Mouse (Mus musculus) layer of hippocampus, adult 2 months (tissue): ENCODE results near the gene 4933427D14Rik. TPM values are rescaled to one million over a fixed set of nuclear protein-coding genes. Genes with fewer than 3 reads are reported as not detected.

Experiments
- DNase-seq, 2 experiments: peaks; one replicate each; pipeline ENCODE4 v3.0.0; 2022; ENCODE audit warnings: low spot score in 2 of 2
- H3K27ac ChIP-seq: fragments of 200-600 bp; 2 replicates; pipeline ENCODE4 v1.8.1; 2022
- H3K4me3 ChIP-seq: fragments of 200-600 bp; 2 replicates; pipeline ENCODE4 v1.8.1; 2022; ENCODE audit warnings: mild to moderate bottlenecking
- CTCF ChIP-seq: fragments of 200-600 bp; conservative IDR thresholded peaks from 2 replicates; pipeline ENCODE4 v1.8.1; 2022; ENCODE audit warnings: antibody characterized with exemption, mild to moderate bottlenecking, moderate library complexity
- total RNA-seq, 2 experiments: library from RNA; stranded (reverse); gene quantifications; 2 replicates each; pipeline ENCODE4 v1.2.3; 2021

4933427D14Rik gene
- total RNA-seq, 2 experiments from 2014 or later: 28.9 to 31.1 TPM

- H3K4me3 ChIP-seq: no peak overlapping the region
- 0 out of 2 replicates have a peak overlapping the region, but pooled peaks have one; percentile 7 for H3K27ac ChIP-seq
- TF ChIP-seq CTCF: no peak
- no peak for DNase-seq
Observed at GRCm38 (mm10) chr11:72131697-72132096, 75.6 kb downstream of the 4933427D14Rik start.

DNA sequence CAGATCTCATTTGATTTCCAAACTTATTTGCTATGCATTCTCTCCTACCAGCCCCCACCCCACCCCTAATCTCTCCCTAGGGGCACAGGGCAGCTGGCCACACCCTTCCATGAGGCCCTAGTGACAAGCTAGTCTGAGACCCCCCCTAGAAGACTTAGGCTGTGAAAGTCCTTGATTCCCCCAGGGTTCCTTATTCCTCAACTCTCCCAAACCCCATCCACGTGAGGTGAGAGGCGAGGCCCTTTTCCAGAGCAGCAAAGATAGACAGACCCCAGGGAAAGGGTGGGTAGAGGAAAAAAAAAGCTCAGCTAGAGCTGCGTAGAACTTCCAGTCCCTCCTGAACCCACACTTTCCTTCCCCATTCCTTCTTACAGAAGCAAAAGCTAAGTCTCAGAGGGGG, 76.4 kb downstream of the 4933427D14Rik start:
- no peak for TF ChIP-seq CTCF
- no peak for DNase-seq
- no peak overlapping the region for H3K27ac ChIP-seq
- no peak overlapping the region for H3K4me3 ChIP-seq

- Histone ChIP-seq H3K27ac (peak overlapping the region; percentile 33; the same call in 1 of the 2 replicates), H3K4me3 (no peak overlapping the region; the same call in 1 of the 2 replicates)
- no peak for TF ChIP-seq CTCF
- DNase-seq: no peak
Observed at GRCm38 (mm10) chr11:72130472-72130871, 76.8 kb downstream of the 4933427D14Rik start.

- DNase-seq: no peak
- H3K4me3 ChIP-seq: no peak overlapping the region; the same call in 1 of the 2 replicates
- H3K27ac ChIP-seq: peak overlapping the region; percentile 33
- no peak for TF ChIP-seq CTCF
Observed at GRCm38 (mm10) chr11:72130021-72130420, 77.2 kb downstream of the 4933427D14Rik start.

- no peak for DNase-seq
- Histone ChIP-seq H3K4me3 (no peak overlapping the region), H3K27ac (peak overlapping the region; percentile 33; the same call in 1 of the 2 replicates)
- no peak for TF ChIP-seq CTCF
Observed at GRCm38 (mm10) chr11:72129032-72129894, 78.0 kb downstream of the 4933427D14Rik start.

GRCm38 (mm10) chr11:72127450-72128189, 79.6 kb downstream of the 4933427D14Rik start:
- no peak overlapping the region for H3K27ac ChIP-seq
- no peak for DNase-seq
- no peak for TF ChIP-seq CTCF

DNA sequence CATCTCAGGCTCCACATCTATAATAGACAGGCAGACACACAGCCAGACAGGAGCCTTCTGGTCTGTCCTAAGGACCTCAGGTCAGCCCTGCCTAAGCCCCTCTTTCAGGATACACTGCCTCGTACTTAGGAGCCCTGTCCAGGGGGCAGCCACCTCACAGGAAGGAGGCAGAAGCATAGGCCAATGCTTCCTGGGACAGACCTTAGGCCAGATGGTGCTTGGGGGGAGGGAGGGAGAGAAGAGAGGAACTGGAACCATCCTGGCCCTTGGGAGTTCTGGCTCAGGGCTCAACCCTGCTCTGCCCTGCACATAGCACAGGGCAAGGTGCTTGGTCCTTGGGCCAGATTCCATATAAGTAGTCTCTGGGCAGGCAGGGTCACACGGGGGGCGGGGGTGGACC, 81.5 kb downstream of the 4933427D14Rik start:
- no peak overlapping the region for H3K27ac ChIP-seq
- no peak overlapping the region for H3K4me3 ChIP-seq
- no peak for DNase-seq
- no peak for TF ChIP-seq CTCF

More at GRCm38 (mm10) chr11:72127450-72128189, 79.6 kb downstream of the 4933427D14Rik start:
- H3K4me3 ChIP-seq: no peak overlapping the region

DNA sequence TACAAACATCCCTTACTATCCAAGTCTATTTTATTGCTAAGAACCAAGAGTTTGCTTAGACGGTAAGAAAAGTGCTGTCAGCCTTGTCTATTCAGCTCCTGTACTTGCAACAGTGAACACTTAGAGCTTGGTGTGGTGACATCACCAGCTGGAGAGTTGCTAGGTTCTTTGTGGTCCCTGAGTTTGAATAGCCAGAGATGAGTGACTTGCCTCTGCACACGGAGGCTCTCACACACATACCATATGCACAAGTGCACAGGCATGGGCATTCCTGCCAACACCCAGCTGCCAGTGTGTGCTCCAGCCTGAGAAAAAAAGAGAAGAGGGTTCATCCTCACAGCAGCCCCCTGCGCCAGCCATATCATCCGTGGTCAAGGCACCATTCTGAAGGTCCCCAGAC, 83.7 kb downstream of the 4933427D14Rik start:
- no peak for DNase-seq
- Histone ChIP-seq H3K27ac (no peak overlapping the region), H3K4me3 (no peak overlapping the region)
- TF ChIP-seq CTCF: no peak

GRCm38 (mm10) chr11:72120354-72120753, 86.9 kb downstream of the 4933427D14Rik start:
- no peak for TF ChIP-seq CTCF
- DNase-seq: no peak
- H3K27ac ChIP-seq: no peak overlapping the region
- no peak overlapping the region for H3K4me3 ChIP-seq

DNA sequence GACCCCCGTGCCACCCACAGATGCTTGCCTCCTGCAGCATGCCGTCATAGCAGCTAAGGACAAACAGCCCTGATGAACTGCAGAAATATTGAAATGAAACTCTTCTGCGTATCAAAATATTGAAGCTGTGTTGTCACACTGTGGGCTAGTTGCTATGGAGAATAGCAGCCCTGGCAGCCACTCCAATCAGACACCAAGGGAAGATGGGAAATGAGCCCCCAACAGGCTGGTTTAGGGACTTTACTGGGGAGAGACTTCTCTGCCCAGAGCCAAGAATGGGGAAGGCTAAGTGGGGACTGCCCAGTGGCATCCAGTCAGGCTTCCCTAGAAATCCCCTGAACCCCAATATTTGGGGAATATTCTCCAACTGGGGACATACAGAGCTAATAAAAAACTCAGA, 88.6 kb downstream of the 4933427D14Rik start:
- Histone ChIP-seq H3K4me3 (no peak overlapping the region), H3K27ac (0 out of 2 replicates have a peak overlapping the region, but pooled peaks have one; percentile 36)
- TF ChIP-seq CTCF: peak; percentile 66
- no peak for DNase-seq

GRCm38 (mm10) chr11:72113296-72113695, 94.0 kb downstream of the 4933427D14Rik start:
- H3K27ac ChIP-seq: no peak overlapping the region
- DNase-seq: no peak
- H3K4me3 ChIP-seq: no peak overlapping the region
- no peak for TF ChIP-seq CTCF

GRCm38 (mm10) chr11:72110726-72111125, 96.5 kb downstream of the 4933427D14Rik start:
- DNase-seq: no peak
- no peak for TF ChIP-seq CTCF
- H3K27ac ChIP-seq: no peak overlapping the region; the same call in 1 of the 2 replicates
- H3K4me3 ChIP-seq: no peak overlapping the region

GRCm38 (mm10) chr11:72104223-72104622, 103.0 kb downstream of the 4933427D14Rik start:
- peak overlapping the region; percentile 11; the same call in 1 of the 2 replicates for H3K27ac ChIP-seq
- no peak for DNase-seq
- no peak overlapping the region for H3K4me3 ChIP-seq
- TF ChIP-seq CTCF: no peak

Other genes starting within 250 kb of the 4933427D14Rik start
- not detected for gene Aipl1, start 169.9 kb downstream of the 4933427D14Rik start, total RNA-seq
- gene Pimreg, start 165.4 kb downstream of the 4933427D14Rik start, total RNA-seq: under 1 TPM; 0.90 to 0.93 TPM
- 10 to 100 TPM; 29.3 to 30.0 TPM for gene Pitpnm3, start 71.7 kb downstream of the 4933427D14Rik start, total RNA-seq
- gene Gm43951, start 619 bp downstream of the 4933427D14Rik start, total RNA-seq: 10 to 100 TPM; 11.0 to 14.1 TPM
- gene Txndc17, start 88 bp upstream of the 4933427D14Rik start, total RNA-seq: 10 to 100 TPM; 30.8 to 31.1 TPM
- 10 to 100 TPM; 14.5 to 14.6 TPM for gene Med31, start 8.1 kb upstream of the 4933427D14Rik start, total RNA-seq
- gene Slc13a5, start 59.8 kb upstream of the 4933427D14Rik start, total RNA-seq: 1 to 10 TPM; 6.6 to 7.5 TPM
- gene Xaf1, start 94.2 kb upstream of the 4933427D14Rik start, total RNA-seq: 1 to 10 TPM; 4.2 to 5.2 TPM
- gene Fbxo39, start 107.0 kb upstream of the 4933427D14Rik start, total RNA-seq: not detected
- gene Tekt1, start 155.0 kb upstream of the 4933427D14Rik start, total RNA-seq: 1 to 10 TPM; 2.0 to 3.3 TPM
- gene Smtnl2, start 204.3 kb upstream of the 4933427D14Rik start, total RNA-seq: 1 to 10 TPM; 2.2 to 3.8 TPM
- gene Ggt6, start 228.1 kb upstream of the 4933427D14Rik start, total RNA-seq: not detected
- 10 to 100 TPM; 55.7 to 56.2 TPM for gene Mybbp1a, start 233.9 kb upstream of the 4933427D14Rik start, total RNA-seq